Mouse (Mus musculus) skeletal muscle tissue, adult 2 months (tissue): Measurements from ENCODE around the gene Zfp965.
"Not testable (repeated sequence)": the region's sequence is repeated elsewhere in the genome, so short reads cannot be mapped to it uniquely, and the experiment has no call there.

Experiments
- DNase-seq: peaks from one replicate; pipeline ENCODE4 v3.0.0-alpha.2; 2012; ENCODE audit warnings: low read depth, low spot score

Gene Zfp965

DNA sequence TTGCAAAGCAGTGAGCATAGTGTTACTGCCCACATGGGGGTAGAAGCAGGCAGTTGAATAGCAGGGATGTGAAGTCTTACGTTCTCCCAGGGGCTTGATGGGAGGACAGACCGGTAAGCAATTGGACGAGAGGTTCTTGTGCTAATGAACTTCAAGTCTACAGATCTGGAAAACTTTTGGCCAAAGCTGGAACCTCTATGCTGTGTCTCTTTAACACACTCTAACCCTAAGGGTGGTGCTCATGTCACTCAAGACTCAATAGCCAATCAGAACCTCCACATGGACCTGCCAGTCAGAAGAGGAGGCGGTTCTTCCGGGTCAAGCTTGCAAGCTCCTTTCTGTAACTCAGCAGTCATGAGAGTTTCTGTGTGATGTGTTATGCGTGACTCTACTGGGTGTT lies at the start of gene Zfp965:
TSS of gene Zfp965 (plus strand) at position 301 of the 400 bp plus-strand sequence.
- not testable (repeated sequence) for DNase-seq

DNA sequence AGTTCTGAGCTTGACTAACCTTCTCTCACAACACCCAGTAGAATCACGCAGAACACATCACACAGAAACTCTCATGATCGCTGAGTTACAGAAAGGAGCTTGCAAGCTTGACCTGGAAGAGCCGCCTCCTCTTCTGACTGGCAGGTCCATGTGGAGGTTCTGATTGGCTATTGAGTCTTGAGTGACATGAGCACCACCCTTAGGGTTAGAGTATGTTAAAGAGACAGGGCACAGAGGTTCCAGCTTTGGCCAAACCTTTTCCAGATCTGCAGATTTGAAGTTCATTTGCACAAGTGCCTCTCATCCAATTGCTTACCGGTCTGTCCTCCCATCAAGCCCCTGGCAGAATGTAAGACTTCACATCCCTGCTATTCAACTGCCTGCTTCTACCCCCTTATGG lies 34.1 kb upstream of the Zfp965 start, which contains the start of gene Gm4724:
TSS of gene Gm4724 (minus strand) at position 101 of the 400 bp plus-strand sequence.
- DNase-seq: not testable (repeated sequence)
